Mouse (Mus musculus) retina, adult 2 months (tissue): ENCODE measurements around the gene Fcgr1.
A peak's percentile ranks its signal among the peaks of the same experiment; 100 is the strongest.
"Not testable (repeated sequence)": the region's sequence is repeated elsewhere in the genome, so short reads cannot be mapped to it uniquely, and the experiment has no call there.

Experiments used
- DNase-seq: peaks from one replicate; pipeline ENCODE4 v3.0.0-alpha.2; 2012; ENCODE audit warnings: low read depth, low spot score

Fcgr1 gene

DNA sequence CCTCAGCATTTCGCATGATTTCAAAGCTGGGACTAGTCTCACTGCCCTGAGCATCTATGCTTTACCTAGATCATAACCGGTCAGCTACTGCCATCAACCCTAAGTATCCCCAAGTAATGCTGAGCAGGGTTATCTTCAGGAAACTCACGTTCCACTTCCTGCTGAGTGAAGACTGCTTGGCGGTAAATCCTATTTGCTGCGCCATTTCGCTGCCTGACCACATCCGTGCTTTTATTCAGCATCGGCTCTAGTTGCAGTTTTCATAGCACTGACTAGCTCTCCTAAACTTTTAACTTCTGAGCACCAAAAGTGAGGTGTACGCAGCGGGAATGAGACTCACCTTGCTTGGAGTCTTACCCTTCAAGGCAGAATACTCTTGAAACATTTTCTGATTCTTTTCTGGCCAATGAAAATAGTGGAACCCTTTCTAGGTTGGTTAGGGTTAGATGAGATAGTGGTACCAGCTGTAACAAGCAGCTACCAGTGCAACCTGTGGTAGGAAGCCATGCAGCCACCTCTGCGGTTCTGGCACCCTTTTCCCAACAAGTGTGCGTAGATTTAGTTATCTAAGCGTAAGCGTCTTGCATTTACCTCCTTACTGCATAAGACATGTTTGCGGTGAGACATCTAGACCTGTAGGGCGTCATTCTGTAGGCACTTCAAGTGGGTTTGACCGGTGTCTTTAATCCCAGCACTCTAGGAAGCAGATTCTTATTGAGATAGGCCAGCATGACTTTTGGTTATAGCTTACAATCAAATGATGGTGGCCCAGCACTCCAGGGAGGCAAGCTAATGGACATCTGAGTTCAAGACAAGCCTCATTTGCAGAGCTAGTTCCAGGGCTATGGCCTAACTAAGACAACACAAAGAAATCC, 19.9 kb downstream of the Fcgr1 start:
- DNase-seq, result no peak

DNA sequence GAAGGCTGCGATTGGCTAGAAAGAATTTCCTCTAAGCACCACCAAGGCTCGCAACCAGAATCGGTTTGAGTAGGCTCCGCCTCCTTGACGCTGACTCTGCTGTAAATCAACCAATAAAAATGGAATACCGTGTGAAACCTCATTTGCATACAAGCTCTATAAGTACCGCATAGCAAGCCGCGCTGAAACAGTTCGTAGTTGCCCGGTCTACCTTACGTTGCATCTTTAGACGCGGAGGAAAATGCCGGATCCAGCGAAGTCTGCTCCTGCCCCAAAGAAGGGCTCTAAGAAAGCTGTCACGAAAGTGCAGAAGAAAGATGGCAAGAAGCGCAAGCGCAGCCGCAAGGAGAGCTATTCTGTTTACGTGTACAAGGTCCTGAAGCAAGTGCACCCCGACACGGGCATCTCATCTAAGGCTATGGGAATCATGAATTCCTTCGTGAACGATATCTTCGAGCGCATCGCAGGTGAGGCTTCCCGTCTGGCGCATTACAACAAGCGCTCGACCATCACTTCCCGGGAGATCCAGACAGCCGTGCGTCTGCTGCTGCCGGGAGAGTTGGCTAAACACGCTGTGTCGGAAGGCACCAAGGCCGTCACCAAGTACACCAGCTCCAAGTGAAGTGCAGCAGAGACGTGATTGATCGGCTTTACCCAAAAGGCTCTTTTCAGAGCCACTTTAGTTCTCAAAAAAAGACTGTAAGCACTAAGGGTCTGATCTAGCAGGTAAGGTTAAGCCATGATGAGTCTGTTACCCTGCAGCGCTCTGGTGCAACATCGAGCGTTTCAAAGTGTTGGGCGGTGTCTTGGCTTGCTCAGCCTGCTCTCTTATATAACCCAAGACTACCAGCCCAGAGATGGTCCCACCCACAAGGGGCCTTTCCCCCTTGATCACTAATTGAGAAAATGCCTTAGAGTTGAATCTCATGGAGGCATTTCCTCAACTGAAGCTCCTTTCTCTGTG, 24.0 kb downstream of the Fcgr1 start, which contains the start of gene Hist2h2bb:
Gene Hist2h2bb (plus strand): TSS at position 242 of the 964 bp plus-strand sequence.
- peak; percentile 86 for DNase-seq

DNA sequence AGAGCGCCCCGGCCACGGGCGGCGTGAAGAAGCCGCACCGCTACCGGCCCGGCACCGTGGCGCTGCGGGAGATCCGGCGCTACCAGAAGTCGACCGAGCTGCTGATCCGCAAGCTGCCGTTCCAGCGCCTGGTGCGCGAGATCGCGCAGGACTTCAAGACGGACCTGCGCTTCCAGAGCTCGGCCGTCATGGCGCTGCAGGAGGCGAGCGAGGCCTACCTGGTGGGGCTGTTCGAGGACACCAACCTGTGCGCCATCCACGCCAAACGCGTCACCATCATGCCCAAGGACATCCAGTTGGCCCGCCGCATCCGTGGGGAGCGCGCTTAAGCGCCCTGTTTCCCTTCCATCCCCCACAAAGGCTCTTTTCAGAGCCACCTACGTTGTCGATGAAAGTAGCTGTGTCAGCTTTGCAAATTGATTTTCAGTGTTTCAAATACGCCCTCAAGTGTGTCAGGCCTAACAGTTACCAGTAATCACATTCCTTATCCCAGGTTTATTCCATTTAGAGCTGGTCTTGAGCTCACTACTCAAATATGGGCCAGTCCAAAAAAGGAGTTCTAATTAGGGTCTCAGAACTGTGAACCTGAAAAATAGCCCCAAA, 24.9 kb downstream of the Fcgr1 start:
- DNase-seq, result not testable (repeated sequence)

DNA sequence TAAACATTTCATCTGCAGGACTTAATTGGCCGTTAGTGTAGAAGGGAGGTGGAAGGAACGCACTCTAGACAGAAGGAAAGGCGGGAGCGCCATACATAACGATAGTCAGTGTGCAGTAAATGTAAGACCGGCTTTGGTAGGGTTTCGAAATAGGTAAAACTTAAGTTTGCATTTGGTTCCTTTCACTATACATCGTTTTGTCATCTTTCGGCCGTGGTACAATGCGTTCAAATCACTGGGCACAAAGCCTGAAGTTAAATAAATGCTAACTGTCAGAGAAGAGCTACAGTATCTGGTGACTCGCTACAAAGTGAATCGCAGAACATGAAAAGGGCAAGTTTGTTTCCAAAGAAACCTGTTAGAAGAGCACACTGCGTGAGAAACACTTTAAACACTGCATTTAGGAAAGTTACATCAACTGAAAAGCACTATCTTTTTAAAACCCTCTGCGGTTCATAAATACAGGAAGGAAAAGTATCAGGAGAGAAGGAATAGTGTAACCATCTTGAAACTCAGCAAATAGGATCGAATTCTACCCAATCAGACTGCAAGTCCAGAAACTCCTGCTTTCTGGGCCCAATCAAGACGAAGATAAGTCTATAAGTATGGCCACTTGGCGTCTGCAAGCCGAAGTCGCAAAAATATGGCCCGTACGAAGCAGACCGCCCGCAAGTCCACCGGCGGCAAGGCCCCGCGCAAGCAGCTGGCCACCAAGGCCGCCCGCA, 25.6 kb downstream of the Fcgr1 start, which contains the start of gene Hist2h3b:
Gene Hist2h3b (plus strand): TSS at position 604 of the 725 bp plus-strand sequence.
- DNase-seq, result no peak

DNA sequence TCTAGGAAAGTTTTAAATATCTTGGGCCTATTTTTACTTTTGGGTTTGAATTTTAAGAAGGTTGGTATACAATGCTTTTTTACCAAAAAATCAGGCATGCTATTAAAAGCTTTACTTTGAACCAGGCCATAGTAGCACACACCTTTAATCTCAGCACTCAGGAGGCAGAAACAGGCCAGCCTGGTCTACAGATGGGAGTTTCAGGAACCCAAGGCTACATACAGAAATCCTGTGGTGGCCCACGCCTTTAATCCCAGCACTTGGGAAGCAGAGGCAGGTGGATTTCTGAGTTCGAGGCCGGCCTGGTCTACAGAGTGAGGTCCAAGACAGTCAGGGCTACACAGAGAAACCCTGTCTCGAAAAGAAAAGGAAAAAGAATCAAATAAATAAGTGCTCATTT, 26.2 kb downstream of the Fcgr1 start:
- no peak for DNase-seq

DNA sequence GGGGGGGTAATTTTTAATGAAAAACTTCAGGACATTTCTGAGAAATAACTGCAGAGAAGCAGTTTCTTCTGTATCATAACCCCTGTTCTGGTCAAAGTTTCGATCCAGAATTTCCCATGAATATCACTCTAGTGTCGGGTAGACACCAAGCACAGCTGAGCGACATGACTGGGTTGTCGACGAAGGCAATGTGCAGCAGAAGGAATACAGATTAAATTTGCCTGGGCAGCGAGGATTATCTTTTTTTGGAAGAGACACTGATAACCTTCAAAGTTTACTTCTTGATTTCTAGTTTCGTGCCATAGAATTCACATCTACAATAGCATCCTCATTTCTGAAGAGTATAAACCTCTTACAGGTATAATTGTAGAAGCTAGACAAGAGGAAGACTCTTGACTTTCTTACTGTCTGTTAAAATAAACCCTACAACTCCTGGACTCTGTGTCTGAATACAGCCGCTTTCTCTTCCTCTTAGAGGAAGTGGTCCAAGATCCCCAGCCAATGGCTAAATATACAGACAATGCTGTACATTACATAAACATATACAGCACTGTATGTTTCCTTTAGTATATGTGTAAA, 27.5 kb downstream of the Fcgr1 start:
- DNase-seq, result no peak

DNA sequence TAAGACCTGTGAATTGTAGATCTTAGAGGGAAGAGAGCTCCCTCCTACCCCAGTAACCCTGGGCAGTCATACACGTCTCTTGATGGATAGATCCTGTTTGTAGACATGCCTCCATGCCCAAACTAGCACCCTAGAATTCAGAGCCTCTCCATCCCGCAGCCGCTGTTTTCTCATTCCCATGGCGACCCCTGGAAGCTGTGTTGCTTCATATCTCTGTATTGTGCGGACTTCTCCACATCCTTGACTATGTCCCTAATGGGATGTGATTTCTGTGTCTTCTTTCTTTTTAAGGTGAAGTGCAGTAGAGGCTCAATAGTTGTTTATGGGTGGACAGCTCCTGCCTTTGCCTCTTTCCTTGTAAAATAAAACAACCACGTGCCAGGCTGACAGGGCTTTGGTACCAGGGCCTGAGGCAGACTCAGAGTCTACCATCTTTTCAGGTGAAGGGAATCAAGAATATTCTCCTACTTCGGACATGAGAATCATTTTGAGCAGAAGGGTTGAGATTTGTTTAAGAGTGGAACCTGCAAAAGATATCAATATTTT, 29.3 kb downstream of the Fcgr1 start:
- no peak for DNase-seq

DNA sequence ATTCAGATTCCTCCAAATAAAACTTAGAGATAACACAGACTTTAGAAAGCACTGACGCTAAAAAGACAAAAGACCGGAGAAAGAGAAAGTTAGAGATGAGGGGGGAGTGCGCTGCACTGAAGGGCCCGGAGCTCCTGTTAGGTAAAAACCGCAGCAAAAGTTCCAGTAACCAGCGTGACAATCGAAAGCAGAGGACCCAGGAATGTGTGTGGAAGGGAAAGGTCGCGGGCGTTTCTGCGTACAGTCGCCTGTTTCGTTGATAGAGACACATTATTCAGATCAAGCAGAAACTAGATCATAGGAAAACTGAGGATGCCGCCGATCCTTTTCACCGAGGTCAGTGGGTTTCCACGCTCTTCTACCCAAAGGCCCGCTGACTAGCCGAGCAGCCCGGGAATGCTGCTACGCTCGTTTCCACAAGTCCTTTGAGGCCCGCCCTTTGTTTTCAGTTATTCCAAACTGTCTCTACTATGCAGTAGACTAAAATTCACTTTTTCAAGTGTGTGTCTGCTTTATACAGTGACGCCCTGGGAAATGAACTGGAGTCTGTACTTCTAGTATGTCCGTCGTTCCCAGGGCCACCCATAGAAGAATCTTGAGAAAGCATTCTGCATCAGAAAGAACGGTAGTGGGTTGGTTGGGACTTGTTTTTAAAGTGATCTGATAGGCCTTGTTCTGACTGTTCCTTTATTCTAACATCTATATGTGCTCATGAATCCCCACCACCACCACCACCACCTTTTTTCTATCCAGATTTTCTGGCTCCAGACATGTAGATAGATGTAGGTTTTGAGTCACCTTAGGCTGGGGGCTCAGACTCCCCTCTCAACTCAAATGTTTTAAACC, 30.0 kb downstream of the Fcgr1 start:
- no peak for DNase-seq

DNA sequence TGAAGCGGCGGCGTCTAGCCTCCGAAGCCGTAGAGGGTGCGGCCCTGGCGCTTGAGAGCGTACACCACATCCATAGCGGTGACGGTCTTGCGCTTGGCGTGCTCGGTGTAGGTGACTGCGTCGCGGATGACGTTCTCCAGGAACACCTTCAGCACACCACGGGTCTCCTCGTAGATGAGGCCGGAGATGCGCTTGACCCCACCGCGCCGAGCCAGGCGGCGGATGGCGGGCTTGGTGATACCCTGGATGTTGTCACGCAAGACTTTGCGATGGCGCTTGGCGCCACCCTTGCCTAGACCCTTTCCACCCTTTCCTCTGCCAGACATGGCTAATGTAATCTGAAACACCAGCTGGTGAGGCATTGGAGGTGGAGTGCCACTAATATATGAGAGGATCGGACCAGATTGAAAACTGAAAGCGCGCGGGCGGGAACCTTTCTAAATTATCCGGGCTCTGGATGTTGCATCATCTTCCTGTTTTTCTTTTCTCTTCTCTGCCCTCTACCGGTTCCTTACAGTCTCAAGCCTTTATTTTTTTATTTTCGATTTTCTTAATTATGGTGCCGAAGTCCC, 30.7 kb downstream of the Fcgr1 start, which contains the start of gene Hist2h4:
Gene Hist2h4 (minus strand): TSS at position 333 of the 572 bp plus-strand sequence.
- DNase-seq, result peak; percentile 89

DNA sequence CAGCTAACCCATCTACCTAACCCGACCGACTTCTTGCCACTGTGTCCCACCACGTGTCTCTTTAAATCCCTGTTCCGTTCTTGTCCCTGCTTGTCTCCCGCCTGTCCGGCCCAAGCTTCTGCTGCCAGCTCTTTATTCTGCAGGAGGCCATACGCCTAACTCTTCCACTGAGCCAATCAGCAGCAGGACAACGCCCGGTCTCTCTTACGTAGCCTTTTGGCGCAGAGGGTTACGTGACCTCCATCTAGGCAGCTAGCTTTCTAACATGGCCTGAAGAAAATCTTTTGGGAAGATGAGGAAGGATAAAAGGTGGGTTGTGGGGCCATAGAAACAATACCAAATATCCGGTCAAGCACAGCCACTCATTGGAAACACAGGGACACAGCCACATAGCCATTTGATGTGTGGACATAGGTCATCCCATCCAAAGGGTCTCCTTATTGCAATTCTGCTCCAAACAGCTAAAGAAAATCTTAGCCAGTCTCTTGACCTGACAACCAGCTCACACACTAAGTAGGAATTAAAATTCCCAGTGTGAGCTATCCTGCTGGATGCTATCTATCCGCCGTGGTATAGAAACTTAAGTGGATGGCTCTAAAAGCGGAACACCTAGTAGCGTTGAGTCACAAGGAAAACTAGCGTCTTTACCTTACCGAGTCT, 31.4 kb downstream of the Fcgr1 start:
- no peak for DNase-seq

DNA sequence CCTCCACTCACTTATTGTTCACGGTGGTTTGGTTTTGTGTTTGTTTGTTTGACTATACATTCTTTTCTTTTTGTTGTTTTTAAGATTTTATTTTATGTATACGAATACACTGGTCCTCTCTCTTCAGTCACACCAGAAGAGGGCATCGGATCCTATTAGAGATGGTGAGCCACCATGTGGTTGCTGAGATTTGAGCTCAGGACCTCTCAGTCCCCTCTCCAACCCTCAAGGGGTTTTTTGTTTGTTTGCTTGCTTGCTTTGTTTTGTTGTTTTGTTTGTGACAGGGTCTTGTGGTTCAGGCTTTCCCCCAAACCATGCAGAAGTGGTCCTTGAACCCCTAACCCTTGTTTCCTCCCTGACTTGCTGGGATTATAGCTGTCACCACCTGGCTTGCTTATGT, 32.1 kb downstream of the Fcgr1 start:
- no peak for DNase-seq

DNA sequence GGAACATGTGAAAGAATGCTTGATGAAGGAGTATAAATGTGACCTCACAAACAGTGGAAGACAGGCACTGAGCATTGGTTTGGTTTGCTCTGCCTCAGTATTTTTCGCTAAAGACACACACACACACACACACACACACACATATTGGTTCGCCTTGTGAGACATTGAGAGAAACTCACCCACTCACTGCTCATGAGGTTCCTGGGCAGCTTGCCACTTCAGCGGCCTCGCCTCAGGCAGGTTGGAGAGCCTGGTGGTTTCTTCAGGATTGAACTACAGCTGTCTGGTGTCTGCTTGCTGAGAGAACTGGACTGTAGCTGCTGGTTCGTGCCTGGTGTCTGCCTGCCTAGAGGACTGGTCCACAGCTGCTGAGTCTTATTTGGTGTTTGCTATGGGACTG, 33.5 kb downstream of the Fcgr1 start:
- no peak for DNase-seq

DNA sequence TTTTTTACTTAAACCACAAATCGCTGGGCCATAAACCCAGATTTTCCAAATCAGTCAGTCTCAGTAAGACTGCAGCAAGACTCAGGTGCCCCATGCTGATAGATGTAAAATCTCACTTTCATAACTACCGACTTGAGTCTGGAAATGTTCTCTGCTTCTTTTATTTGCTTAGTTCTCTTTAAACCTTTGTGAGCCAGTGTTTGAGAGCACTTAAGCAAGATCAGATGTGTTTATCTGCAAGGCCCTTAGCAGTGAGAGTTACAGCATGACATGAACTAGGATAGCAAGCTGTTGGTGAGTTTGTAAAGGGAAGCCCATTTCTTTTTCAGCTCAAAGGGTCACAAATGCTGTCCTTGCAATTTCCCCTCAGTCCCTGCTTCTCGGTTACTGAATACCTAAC, 36.6 kb downstream of the Fcgr1 start:
- no peak for DNase-seq

DNA sequence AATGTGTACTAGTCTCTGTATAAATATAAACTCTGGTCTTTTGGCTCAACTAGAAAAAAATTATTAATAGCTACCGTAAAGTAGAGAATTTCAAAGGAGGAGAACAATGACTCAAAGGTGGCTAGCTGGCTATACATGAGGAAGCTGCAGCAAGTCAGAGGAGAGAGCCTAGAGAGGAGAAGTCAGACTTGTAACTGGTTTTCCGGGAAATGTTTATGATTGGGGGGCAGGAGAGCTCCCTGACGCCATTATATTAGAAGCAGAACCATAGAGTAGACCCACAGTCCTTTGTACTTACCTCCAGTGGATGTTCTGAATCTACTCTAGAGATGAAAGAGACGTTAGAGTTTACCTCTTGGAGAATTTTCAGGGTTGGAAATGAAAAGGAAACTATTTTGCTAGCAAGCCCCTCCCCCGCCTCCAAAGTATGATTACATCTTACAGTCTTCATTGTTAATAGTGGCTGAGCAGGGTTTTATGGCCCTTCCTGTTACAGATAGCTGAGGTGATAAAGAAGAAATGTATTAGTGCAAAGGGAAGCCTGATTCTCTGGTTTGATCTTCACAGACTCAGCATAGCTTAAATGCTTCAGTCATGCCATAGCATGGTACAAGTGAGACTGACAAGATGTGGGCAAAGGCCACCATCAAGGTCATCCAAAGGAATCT, 37.7 kb downstream of the Fcgr1 start:
- no peak for DNase-seq

DNA sequence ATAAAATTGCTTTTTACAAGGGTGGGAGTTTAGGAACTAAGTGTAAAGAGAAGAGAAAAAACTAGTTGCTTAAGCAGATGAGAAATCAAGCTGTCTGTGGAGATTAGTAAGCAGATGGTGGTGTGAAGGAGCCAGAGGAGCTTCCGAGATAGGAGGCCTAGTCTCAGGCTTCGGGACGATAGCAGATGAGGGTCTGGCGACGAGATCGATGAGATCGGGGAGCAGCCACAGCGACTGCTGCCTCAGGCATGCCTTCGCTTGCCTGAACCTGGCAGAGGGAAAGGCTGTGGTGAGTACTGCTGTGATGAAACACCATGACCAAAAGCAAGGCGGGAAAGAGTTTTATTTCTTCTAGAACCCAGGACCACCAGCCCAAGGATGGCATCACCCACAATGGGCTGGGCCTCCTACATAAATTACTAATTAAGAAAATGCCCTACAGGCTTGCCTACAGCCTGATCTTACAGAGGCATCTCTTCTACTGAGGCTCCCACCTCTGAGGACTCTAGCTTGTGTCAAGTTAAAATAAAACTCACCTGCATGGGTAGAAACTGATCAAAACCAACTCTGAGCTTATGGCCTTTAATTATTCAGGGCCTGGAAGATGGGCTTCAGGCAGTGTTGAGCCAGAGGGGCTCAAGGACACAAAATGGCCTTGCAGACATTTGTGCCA, 39.0 kb downstream of the Fcgr1 start:
- no peak for DNase-seq

DNA sequence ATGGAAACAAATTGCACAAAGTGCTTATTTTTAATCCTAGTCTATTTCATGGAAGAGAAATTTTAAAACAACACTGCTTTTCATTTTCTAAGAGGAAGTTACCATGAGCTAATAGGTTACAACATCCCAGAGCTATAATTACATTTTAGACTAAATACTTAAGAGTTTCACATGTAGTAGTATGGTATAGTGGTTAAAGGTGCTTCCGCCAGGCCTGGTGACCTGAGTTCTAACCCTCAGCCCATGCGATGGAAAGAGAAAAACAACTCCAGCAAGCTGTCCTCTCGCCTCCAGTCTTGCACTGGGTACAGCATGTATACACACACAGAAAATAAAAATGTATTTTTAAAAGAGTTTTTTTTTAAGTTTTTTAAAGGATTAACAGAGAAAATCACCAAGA, 42.0 kb downstream of the Fcgr1 start:
- no peak for DNase-seq

DNA sequence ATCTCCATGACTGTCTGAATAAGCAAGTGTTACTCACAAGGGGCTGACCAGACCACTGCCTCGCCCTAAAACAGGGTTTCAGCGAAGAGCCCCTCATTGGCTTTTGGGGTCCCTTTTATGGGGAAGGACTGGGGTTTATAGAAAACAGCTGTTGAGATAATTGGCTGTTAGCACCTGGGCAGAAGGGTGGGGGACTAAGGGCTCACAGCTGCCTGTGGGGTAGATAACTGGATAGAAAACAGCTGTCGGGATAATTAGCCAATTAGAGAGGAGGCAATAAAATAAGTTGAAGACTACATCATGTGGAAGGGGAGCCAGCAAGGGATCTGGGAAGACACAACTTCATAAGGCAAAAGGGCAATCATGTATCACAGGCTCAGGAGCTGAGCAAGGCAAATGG, 42.9 kb downstream of the Fcgr1 start:
- DNase-seq, result no peak

DNA sequence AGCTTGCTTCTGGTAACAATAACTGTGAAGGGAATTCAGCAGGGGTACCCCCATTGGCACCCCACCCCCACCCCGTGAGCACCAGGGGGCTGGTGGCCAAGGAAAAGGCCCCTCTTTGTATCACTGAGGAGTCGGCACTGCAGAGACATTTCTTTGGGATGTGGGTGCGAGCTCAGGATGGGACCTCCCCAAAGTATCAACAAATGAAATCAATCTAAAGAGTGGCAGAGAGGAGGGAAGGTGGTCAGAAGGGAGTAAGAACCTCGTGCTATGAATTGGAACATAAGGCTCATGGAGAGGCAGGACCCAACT, 44.8 kb downstream of the Fcgr1 start:
- DNase-seq, result no peak
